Mouse (Mus musculus) hindbrain, embryonic 12.5 days (tissue): ENCODE measurements at regions not wholly inside any gene's neighbourhood (a gene's known extent, or its start where the extent isn't known, plus 50 kb on each side); places are given as distances from the start of the nearest gene placed in this dataset.

ENCODE experiments used
- ATAC-seq: fragments of 200-750 bp; cut with Nextera tagmentation; 2 replicates; pipeline ENCODE4 v1.8.0; 2017; ENCODE audit warnings: moderate TSS enrichment; ENCODE audit not compliant: low FRiP score
- H3K27ac ChIP-seq: fragments of 300-500 bp; sonication (generic); 2 replicates; pipeline ENCODE4 v1.5.1; 2016; ENCODE audit warnings: mild to moderate bottlenecking
- H3K27me3 ChIP-seq: fragments of 300-500 bp; sonication (generic); 2 replicates; pipeline ENCODE4 v1.6.1; 2016; ENCODE audit warnings: mild to moderate bottlenecking
- H3K36me3 ChIP-seq: fragments of 300-500 bp; sonication (generic); 2 replicates; pipeline ENCODE4 v1.6.1; 2016; ENCODE audit warnings: mild to moderate bottlenecking
- H3K4me1 ChIP-seq: fragments of 300-500 bp; sonication (generic); 2 replicates; pipeline ENCODE4 v1.6.1; 2016
- H3K4me2 ChIP-seq: fragments of 300-500 bp; sonication (generic); replicated peaks from 2 replicates; pipeline ENCODE4 v1.6.1; 2016; ENCODE audit warnings: mild to moderate bottlenecking
- H3K4me3 ChIP-seq: fragments of 300-500 bp; sonication (generic); 2 replicates; pipeline ENCODE4 v1.5.1; 2016; ENCODE audit warnings: mild to moderate bottlenecking
- H3K9ac ChIP-seq: fragments of 300-500 bp; sonication (generic); 2 replicates; pipeline ENCODE4 v1.6.1; 2016; ENCODE audit warnings: mild to moderate bottlenecking, moderate library complexity
- H3K9me3 ChIP-seq: fragments of 300-500 bp; sonication (generic); replicated peaks from 2 replicates; pipeline ENCODE4 v1.6.1; 2016; ENCODE audit warnings: mild to moderate bottlenecking
- WGBS: fragments of 180-500 bp; shearing (Covaris S2); methylation state at CpG from one replicate; pipeline ENCODE4 v1.1.7; 2016; 5-methylcytosine and 5-hydroxymethylcytosine counted together

DNA sequence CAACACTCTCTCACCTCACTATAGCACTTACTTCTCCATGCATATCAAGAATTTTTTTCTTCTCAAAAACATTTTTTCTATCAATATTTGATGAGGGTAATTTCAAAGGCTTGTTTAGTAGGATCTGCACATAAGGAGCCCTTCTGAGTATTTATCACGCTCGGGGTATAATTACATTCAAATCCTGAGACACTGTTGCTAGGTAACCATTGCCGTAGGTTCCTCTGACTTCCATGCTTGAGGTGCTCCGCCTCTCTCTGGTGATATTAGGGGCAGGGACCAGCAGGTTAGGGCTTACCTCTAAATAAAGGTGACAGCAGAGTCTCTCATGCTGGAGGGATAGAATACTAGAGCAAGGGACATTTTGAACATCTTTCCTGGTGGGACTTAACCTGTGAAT, 54.4 kb upstream of the 9630041A04Rik start:
- H3K4me1 ChIP-seq: peaks cover 3% of the 10 kb centered on the region; the same call in 1 of the 2 replicates

GRCm38 (mm10) chr9:101796718-101797117, 64.9 kb upstream of the 9630041A04Rik start:
- no peak for ATAC-seq
- H3K27me3 ChIP-seq: no peaks in the 10 kb centered on the region
- WGBS: 63% methylated on average over 1 of the region's 1 CpGs
- H3K27ac ChIP-seq: no peak overlapping the region
- no peak overlapping the region for H3K4me3 ChIP-seq
- no peak overlapping the region for H3K4me2 ChIP-seq
- no peaks in the 10 kb centered on the region for H3K9me3 ChIP-seq
- no peaks in the 10 kb centered on the region for H3K4me1 ChIP-seq
- H3K36me3 ChIP-seq: no peaks in the 10 kb centered on the region
- H3K9ac ChIP-seq: no peak overlapping the region

More for the DNA sequence above, 54.4 kb upstream of the 9630041A04Rik start:
- Histone ChIP-seq H3K4me3 (no peak overlapping the region), H3K36me3 (no peaks in the 10 kb centered on the region), H3K9me3 (no peaks in the 10 kb centered on the region), H3K9ac (no peak overlapping the region), H3K27me3 (no peaks in the 10 kb centered on the region), H3K4me2 (no peak overlapping the region), H3K27ac (no peak overlapping the region)
- WGBS: 35% methylated on average over 4 of the region's 4 CpGs
- 0 out of 2 replicates have a peak, but pooled peaks have one; percentile 54 for ATAC-seq

DNA sequence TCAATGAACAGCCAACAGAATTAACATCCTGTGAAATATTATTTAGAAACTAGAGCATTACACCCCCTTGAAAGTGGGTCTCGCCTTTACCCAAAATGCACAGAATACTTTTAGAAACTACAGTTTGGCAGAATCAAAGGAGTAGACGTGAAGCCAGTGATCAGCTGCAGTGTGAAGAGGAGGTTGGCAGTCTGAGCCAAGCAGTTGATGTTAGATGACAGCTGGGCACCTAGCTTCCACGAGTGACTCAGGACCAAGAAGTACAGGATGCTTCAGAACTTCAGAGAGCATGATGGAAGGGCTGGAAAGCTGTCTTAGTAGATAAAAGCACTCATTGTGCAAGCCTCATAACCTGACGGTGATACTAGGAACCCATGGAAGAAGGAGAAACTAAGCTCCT, 65.6 kb upstream of the 9630041A04Rik start:
- no peak for ATAC-seq
- WGBS: 79% methylated on average over 4 of the region's 4 CpGs
- Histone ChIP-seq H3K36me3 (no peaks in the 10 kb centered on the region), H3K4me2 (no peak overlapping the region), H3K9ac (no peak overlapping the region), H3K27ac (no peak overlapping the region), H3K4me1 (no peaks in the 10 kb centered on the region), H3K27me3 (no peaks in the 10 kb centered on the region), H3K4me3 (no peak overlapping the region), H3K9me3 (no peaks in the 10 kb centered on the region)

- H3K4me3 ChIP-seq: no peak overlapping the region
- no peak for ATAC-seq
- H3K4me1 ChIP-seq: no peaks in the 10 kb centered on the region
- no peak overlapping the region for H3K27ac ChIP-seq
- no peaks in the 10 kb centered on the region for H3K9me3 ChIP-seq
- H3K36me3 ChIP-seq: no peaks in the 10 kb centered on the region
- H3K9ac ChIP-seq: no peak overlapping the region
- H3K4me2 ChIP-seq: no peak overlapping the region
- no peaks in the 10 kb centered on the region for H3K27me3 ChIP-seq
- WGBS: 82% methylated on average over 2 of the region's 2 CpGs
These were observed 66.2 kb upstream of the 9630041A04Rik start for GRCm38 (mm10) chr9:101795436-101795835.

DNA sequence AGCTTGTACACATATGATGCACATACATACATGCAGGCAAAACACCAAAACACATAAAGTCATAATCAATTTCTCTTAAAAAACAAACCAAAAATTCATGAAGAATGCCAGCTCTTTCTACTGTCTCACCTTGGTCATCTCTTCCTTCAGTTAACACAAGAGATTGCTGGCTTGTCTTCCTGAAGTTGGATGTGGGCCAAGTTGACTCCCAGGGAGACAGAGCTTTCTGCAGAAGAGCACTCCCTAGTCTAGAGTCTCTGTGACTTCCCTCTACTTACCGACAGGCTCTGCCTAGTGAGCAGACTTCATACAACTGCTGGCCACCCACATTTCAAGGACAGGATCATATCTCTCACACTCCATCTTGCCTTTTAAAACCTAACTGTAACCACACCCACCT, 70.7 kb upstream of the 9630041A04Rik start:
- H3K27me3 ChIP-seq: no peaks in the 10 kb centered on the region
- H3K4me3 ChIP-seq: no peak overlapping the region
- no peaks in the 10 kb centered on the region for H3K4me1 ChIP-seq
- ATAC-seq: no peak
- H3K36me3 ChIP-seq: no peaks in the 10 kb centered on the region
- H3K9me3 ChIP-seq: no peaks in the 10 kb centered on the region
- WGBS: 67% methylated on average over 1 of the region's 1 CpGs
- H3K4me2 ChIP-seq: no peak overlapping the region
- no peak overlapping the region for H3K9ac ChIP-seq
- H3K27ac ChIP-seq: no peak overlapping the region

- no peaks in the 10 kb centered on the region for H3K27me3 ChIP-seq
- no peaks in the 10 kb centered on the region for H3K9me3 ChIP-seq
- 56% methylated on average over 10 of the region's 10 CpGs for WGBS
- H3K9ac ChIP-seq: no peak overlapping the region
- H3K27ac ChIP-seq: no peak overlapping the region
- 0 out of 2 replicates have a peak, but pooled peaks cover 3% of the 10 kb centered on the region for H3K4me1 ChIP-seq
- ATAC-seq: no peak
- no peak overlapping the region for H3K4me2 ChIP-seq
- no peaks in the 10 kb centered on the region for H3K36me3 ChIP-seq
- H3K4me3 ChIP-seq: no peak overlapping the region
These were observed 120.6 kb upstream of the 9630041A04Rik start for GRCm38 (mm10) chr9:101740949-101741605.

DNA sequence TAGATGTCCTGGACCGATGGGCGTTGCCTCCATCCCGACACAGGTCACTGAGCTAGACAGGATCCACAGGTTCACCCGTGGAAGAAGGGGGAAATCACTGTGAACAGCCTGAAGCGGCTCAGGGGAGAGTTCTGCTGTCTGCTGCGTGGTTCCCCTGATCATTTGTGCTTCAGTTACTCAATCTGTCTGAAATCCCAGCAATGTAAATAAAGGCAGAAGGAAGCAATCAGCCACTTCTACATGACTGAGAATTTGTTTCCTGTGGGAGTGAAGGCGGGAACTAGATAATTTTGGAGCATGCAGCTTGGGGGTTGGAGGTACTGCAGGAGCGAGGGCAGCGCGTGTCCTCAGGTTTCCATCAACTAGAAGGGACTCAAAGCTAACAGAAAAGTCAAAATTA, 122.3 kb upstream of the 9630041A04Rik start:
- Histone ChIP-seq H3K4me1 (peaks cover 5% of the 10 kb centered on the region), H3K27ac (no peak overlapping the region), H3K4me3 (no peak overlapping the region), H3K9me3 (no peaks in the 10 kb centered on the region), H3K4me2 (no peak overlapping the region), H3K9ac (no peak overlapping the region), H3K36me3 (no peaks in the 10 kb centered on the region), H3K27me3 (no peaks in the 10 kb centered on the region)
- no peak for ATAC-seq
- WGBS: 74% methylated on average over 10 of the region's 10 CpGs

GRCm38 (mm10) chr9:101734271-101734670, 127.4 kb upstream of the 9630041A04Rik start:
- peak overlapping the region; percentile 64 for H3K27ac ChIP-seq
- no peak overlapping the region for H3K9ac ChIP-seq
- H3K4me3 ChIP-seq: no peak overlapping the region
- H3K36me3 ChIP-seq: no peaks in the 10 kb centered on the region
- H3K9me3 ChIP-seq: no peaks in the 10 kb centered on the region
- H3K4me2 ChIP-seq: peak overlapping the region; percentile 17; the same call in 1 of the 2 replicates
- WGBS: 61% methylated on average over 8 of the region's 8 CpGs
- peak; percentile 66 for ATAC-seq
- H3K4me1 ChIP-seq: peaks cover 20% of the 10 kb centered on the region
- no peaks in the 10 kb centered on the region for H3K27me3 ChIP-seq

DNA sequence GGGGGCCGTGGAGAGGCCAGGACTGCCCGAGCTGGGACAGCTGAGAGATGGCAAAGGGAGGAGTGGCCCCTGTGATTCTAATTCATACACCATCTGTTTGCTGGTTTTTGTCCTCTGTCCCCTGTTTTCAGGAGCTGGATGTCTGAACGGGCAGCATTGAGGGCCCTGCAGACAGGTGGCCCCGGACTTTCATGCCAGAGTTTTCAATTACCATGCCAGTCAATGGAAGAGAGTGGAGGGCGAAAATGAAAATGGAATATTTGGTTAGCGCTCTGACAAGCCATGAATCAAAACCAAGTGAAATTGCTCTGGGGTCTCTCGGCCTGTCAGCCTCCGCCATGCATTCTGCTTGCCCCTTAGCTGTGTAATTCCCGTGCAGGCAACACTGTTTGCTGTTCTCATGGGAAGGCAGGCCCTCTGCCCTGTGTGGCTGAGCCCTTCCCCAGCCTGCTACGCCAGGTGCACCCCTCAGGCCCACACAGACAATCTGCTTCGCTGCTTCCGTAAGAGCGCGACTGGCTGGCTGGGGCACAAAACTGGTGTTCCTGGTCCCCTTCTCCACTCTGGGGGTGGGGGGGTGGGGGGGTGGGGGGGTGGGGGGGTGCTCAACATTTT, 127.9 kb upstream of the 9630041A04Rik start:
- no peak overlapping the region for H3K9ac ChIP-seq
- H3K4me1 ChIP-seq: peaks cover 17% of the 10 kb centered on the region
- H3K27me3 ChIP-seq: no peaks in the 10 kb centered on the region
- H3K27ac ChIP-seq: peak overlapping the region; percentile 64
- H3K9me3 ChIP-seq: no peaks in the 10 kb centered on the region
- H3K4me2 ChIP-seq: peak overlapping the region; percentile 17; the same call in 1 of the 2 replicates
- H3K4me3 ChIP-seq: no peak overlapping the region
- peak; percentile 89 for ATAC-seq
- 38% methylated on average over 14 of the region's 14 CpGs for WGBS
- H3K36me3 ChIP-seq: no peaks in the 10 kb centered on the region

GRCm38 (mm10) chr9:101730136-101730535, 131.5 kb upstream of the 9630041A04Rik start:
- no peak for ATAC-seq
- no peaks in the 10 kb centered on the region for H3K9me3 ChIP-seq
- no peaks in the 10 kb centered on the region for H3K27me3 ChIP-seq
- H3K4me1 ChIP-seq: peaks cover 17% of the 10 kb centered on the region
- peak overlapping the region; percentile 49; the same call in 1 of the 2 replicates for H3K27ac ChIP-seq
- no peak overlapping the region for H3K9ac ChIP-seq
- WGBS: 38% methylated on average over 3 of the region's 3 CpGs
- no peak overlapping the region for H3K4me3 ChIP-seq
- no peak overlapping the region for H3K4me2 ChIP-seq
- H3K36me3 ChIP-seq: no peaks in the 10 kb centered on the region

GRCm38 (mm10) chr9:101717911-101718310, 143.7 kb upstream of the 9630041A04Rik start:
- Histone ChIP-seq H3K27ac (peak overlapping the region; percentile 24), H3K4me2 (no peak overlapping the region), H3K4me1 (peaks cover 15% of the 10 kb centered on the region), H3K4me3 (no peak overlapping the region), H3K27me3 (no peaks in the 10 kb centered on the region), H3K9ac (no peak overlapping the region), H3K36me3 (no peaks in the 10 kb centered on the region), H3K9me3 (no peaks in the 10 kb centered on the region)
- 21% methylated on average over 2 of the region's 2 CpGs for WGBS
- ATAC-seq: peak; percentile 61; the same call in 1 of the 2 replicates

DNA sequence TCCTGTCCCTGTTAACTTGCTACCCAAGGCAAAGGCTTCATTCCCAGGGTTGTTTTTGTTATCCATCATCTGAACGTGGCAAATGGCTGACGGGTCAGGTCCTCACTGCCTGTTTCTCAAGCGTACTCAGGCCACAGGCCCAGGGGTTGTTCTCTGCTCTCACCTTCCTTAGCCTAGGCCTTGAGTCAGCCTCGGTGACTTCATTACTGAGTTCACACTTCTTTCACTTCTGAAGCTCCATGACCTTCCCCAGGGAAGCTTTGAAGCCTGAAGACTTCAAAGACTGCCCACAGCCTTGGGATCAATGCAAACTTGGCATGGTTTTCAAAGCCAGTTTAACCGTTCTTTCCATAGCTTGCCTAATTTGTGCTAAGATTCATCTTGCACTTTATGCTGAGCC, 145.3 kb upstream of the 9630041A04Rik start:
- Histone ChIP-seq H3K9me3 (0 out of 2 replicates have a peak, but pooled peaks cover 5% of the 10 kb centered on the region), H3K4me1 (peaks cover 15% of the 10 kb centered on the region), H3K27ac (no peak overlapping the region), H3K27me3 (no peaks in the 10 kb centered on the region), H3K4me2 (no peak overlapping the region), H3K9ac (no peak overlapping the region), H3K4me3 (no peak overlapping the region), H3K36me3 (no peaks in the 10 kb centered on the region)
- WGBS: 68% methylated on average over 5 of the region's 5 CpGs
- ATAC-seq: no peak

GRCm38 (mm10) chr9:101714805-101715204, 146.8 kb upstream of the 9630041A04Rik start:
- H3K36me3 ChIP-seq: no peaks in the 10 kb centered on the region
- H3K27me3 ChIP-seq: no peaks in the 10 kb centered on the region
- 0 out of 2 replicates have a peak overlapping the region, but pooled peaks have one; percentile 35 for H3K27ac ChIP-seq
- peaks cover 15% of the 10 kb centered on the region for H3K4me1 ChIP-seq
- no peak for ATAC-seq
- H3K4me3 ChIP-seq: no peak overlapping the region
- 0 out of 2 replicates have a peak, but pooled peaks cover 5% of the 10 kb centered on the region for H3K9me3 ChIP-seq
- no peak overlapping the region for H3K4me2 ChIP-seq
- WGBS: 53% methylated on average over 5 of the region's 5 CpGs
- H3K9ac ChIP-seq: no peak overlapping the region
